In genomic region chr1:86498611-86499010, GRCm38 (mm10) we compare ENCODE assay signal across 10 mouse cellular contexts. TPM values are rescaled to one million over a fixed set of nuclear protein-coding genes. Genes with fewer than 3 reads are reported as not detected.
DNase-seq lines count a peak whose midpoint lies in the region; ATAC-seq and TF ChIP-seq lines count a peak whose summit lies in the region.
"Had no signal": no experiment of that assay in that cellular context is flagged by ENCODE, and none has a peak within 500 bp of the region (broad histone marks: within the 10 kb centered on the region; RNA-seq: fewer than 3 reads in every experiment).

No protein-coding gene starts in this region.

- peaks cover 45% of the 10 kb centered on the region for H3K4me1 ChIP-seq in forebrain, embryonic 12.5 days
- H3K4me1 ChIP-seq in forebrain, embryonic 15.5 days, result peaks cover 31% of the 10 kb centered on the region
- H3K4me1 ChIP-seq in testis, adult 2 months (ENCODE audit: control insufficient read depth, insufficient read depth, low read length), result peaks cover 16% of the 10 kb centered on the region
- H3K4me1 ChIP-seq in limb, embryonic 13.5 days, result peaks cover 53% of the 10 kb centered on the region
- H3K4me1 ChIP-seq in thymus, adult 2 months (replicated peaks; ENCODE audit: control insufficient read depth, insufficient read depth, low read length), result peaks cover 27% of the 10 kb centered on the region

- 40% methylated on average over 1 of the region's 1 CpGs for WGBS in forebrain, embryonic 12.5 days
- 39% methylated on average over 1 of the region's 1 CpGs for WGBS in forebrain, embryonic 15.5 days
- WGBS in limb, embryonic 13.5 days, result 43% methylated on average over 1 of the region's 1 CpGs
- WGBS in thymus, adult 2 months, result 91% methylated on average over 1 of the region's 1 CpGs

- no peaks in the 10 kb centered on the region for H3K36me3 ChIP-seq in forebrain, embryonic 12.5 days (replicated peaks)
- no peaks in the 10 kb centered on the region for H3K36me3 ChIP-seq in forebrain, embryonic 15.5 days
- no peaks in the 10 kb centered on the region for H3K36me3 ChIP-seq in testis, adult 2 months (ENCODE audit: control insufficient read depth, insufficient read depth, low read length)
- no peaks in the 10 kb centered on the region for H3K36me3 ChIP-seq in limb, embryonic 13.5 days
- no peaks in the 10 kb centered on the region for H3K36me3 ChIP-seq in thymus, adult 2 months (ENCODE audit: control insufficient read depth, insufficient read depth, low read length)

- H3K27ac ChIP-seq in forebrain, embryonic 12.5 days, result peak overlapping the region; percentile 56
- H3K27ac ChIP-seq in forebrain, embryonic 15.5 days (replicated peaks), result no peak overlapping the region
- peak overlapping the region; percentile 62; the same call in 1 of the 2 replicates for H3K27ac ChIP-seq in testis, adult 2 months (ENCODE audit: control insufficient read depth, insufficient read depth, low read depth, low read length)
- no peak overlapping the region; the same call in 1 of the 2 replicates for H3K27ac ChIP-seq in limb, embryonic 13.5 days
- no peak overlapping the region for H3K27ac ChIP-seq in thymus, adult 2 months (ENCODE audit: control insufficient read depth, insufficient read depth, low read length)

- H3K27me3 ChIP-seq in forebrain, embryonic 12.5 days, result peaks cover 3% of the 10 kb centered on the region; the same call in 1 of the 2 replicates
- H3K27me3 ChIP-seq in forebrain, embryonic 15.5 days, result no peaks in the 10 kb centered on the region
- no peaks in the 10 kb centered on the region for H3K27me3 ChIP-seq in testis, adult 2 months (ENCODE audit: control insufficient read depth, insufficient read depth, low read length)
- H3K27me3 ChIP-seq in limb, embryonic 13.5 days, result no peaks in the 10 kb centered on the region
- no peaks in the 10 kb centered on the region for H3K27me3 ChIP-seq in thymus, adult 2 months (ENCODE audit: control insufficient read depth, insufficient read depth, low read length)

- no peaks in the 10 kb centered on the region for H3K9me3 ChIP-seq in forebrain, embryonic 12.5 days
- H3K9me3 ChIP-seq in forebrain, embryonic 15.5 days, result no peaks in the 10 kb centered on the region
- H3K9me3 ChIP-seq in limb, embryonic 13.5 days, result no peaks in the 10 kb centered on the region

- no peak overlapping the region for H3K4me2 ChIP-seq in forebrain, embryonic 12.5 days
- H3K4me2 ChIP-seq in forebrain, embryonic 15.5 days (replicated peaks), result no peak overlapping the region
- H3K4me2 ChIP-seq in limb, embryonic 13.5 days (replicated peaks), result no peak overlapping the region

- no peak for TF ChIP-seq POLR2A in testis, adult 2 months (IDR thresholded peaks at IDR 0.05; ENCODE audit: control insufficient read depth, low read depth, low read length)
- no peak for TF ChIP-seq POLR2A in thymus, adult 2 months (IDR thresholded peaks at IDR 0.05; ENCODE audit: control insufficient read depth, extremely low read depth, insufficient read depth, low read length, poor library complexity)

- no peak for ATAC-seq in forebrain, embryonic 12.5 days (ENCODE audit: low FRiP score)
- ATAC-seq in forebrain, embryonic 15.5 days (replicated peaks), result no peak
- ATAC-seq in limb, embryonic 13.5 days (ENCODE audit: low FRiP score, low read depth), result no peak
- no peak for ATAC-seq in activated CD4-positive, CD25-positive, alpha-beta regulatory T cell, adult 4 months

- no peak for DNase-seq in testis, postnatal 10 days (ENCODE audit: low spot score)
- DNase-seq in thymus, adult 2 months, result no peak
- no peak for DNase-seq in left cerebral cortex, adult 8-10 months (ENCODE audit: low spot score in 2 of 2)
- DNase-seq: cerebellum, adult 11-12 months; right cerebral cortex, adult 18-20 months had no signal

- no peak overlapping the region for H3K9ac ChIP-seq in forebrain, embryonic 12.5 days
- no peak overlapping the region for H3K9ac ChIP-seq in forebrain, embryonic 15.5 days (replicated peaks)
- H3K9ac ChIP-seq in limb, embryonic 13.5 days, result peak overlapping the region; percentile 39; the same call in 1 of the 2 replicates

- no peak for TF ChIP-seq CTCF in testis, adult 2 months (IDR thresholded peaks at IDR 0.05; ENCODE audit: control insufficient read depth, insufficient read depth, insufficient replicate concordance, low read depth, low read length)
- TF ChIP-seq CTCF in thymus, adult 2 months (IDR thresholded peaks at IDR 0.05; ENCODE audit: borderline replicate concordance, control insufficient read depth, extremely low read depth, insufficient read depth, low read length, poor library complexity), result no peak

- no peak overlapping the region for H3K4me3 ChIP-seq in forebrain, embryonic 12.5 days (replicated peaks)
- H3K4me3 ChIP-seq in forebrain, embryonic 15.5 days, result no peak overlapping the region
- H3K4me3 ChIP-seq in testis, adult 2 months (ENCODE audit: control insufficient read depth, low read depth, low read length), result no peak overlapping the region
- no peak overlapping the region for H3K4me3 ChIP-seq in limb, embryonic 13.5 days
- no peak overlapping the region for H3K4me3 ChIP-seq in thymus, adult 2 months (ENCODE audit: control insufficient read depth, insufficient read depth, low read length)

RNA-seq across cellular contexts. Expression of gene Ptma, which starts 27.9 kb away (rescaled TPM):
- polyA plus RNA-seq in forebrain, embryonic 12.5 days (2016; fragmentation: Nextera tagmentation; extraction: Ambion mirVana), result 3,257 and 3,328 TPM in 2 replicates
- polyA plus RNA-seq in forebrain, embryonic 15.5 days (2015; fragmentation: Nextera tagmentation; extraction: Ambion mirVana), result 2,368 and 2,448 TPM in 2 replicates
- polyA plus RNA-seq in testis, adult 2 months (2012; rRNA removed), result 126 and 135 TPM in 2 replicates
- 2,828 and 3,051 TPM in 2 replicates for polyA plus RNA-seq in limb, embryonic 13.5 days (2015; fragmentation: Nextera tagmentation; extraction: Ambion mirVana)
- 1,000 to 10,000 TPM; 2,967 to 3,416 TPM for polyA plus RNA-seq in activated CD4-positive, CD25-positive, alpha-beta regulatory T cell, adult 4 months (2017; shearing (Covaris generic))
- polyA plus RNA-seq in thymus, adult 2 months (2012; rRNA removed), result 2,341 and 3,054 TPM in 2 replicates
- 100 to 1,000 TPM; 407 to 432 (median 416) TPM for total RNA-seq in left cerebral cortex, adult 8-10 months (2022)

Comparison
In these comparisons a context has a peak if more than half of its experiments do, and no peak if none do; other contexts are left out.
1. H3K27ac ChIP-seq: peak in forebrain, embryonic 12.5 days (single experiment) and testis, adult 2 months (single experiment); none in forebrain, embryonic 15.5 days (single experiment), limb, embryonic 13.5 days (single experiment) and thymus, adult 2 months (single experiment).
2. RNA of gene Ptma, which starts 27.9 kb away (polyA plus RNA-seq): 2,967 to 3,416 TPM in activated CD4-positive, CD25-positive, alpha-beta regulatory T cell, adult 4 months, 3,257 to 3,328 TPM in forebrain, embryonic 12.5 days, 2,828 to 3,051 TPM in limb, embryonic 13.5 days, 2,368 to 2,448 TPM in forebrain, embryonic 15.5 days and 2,341 to 3,054 TPM in thymus, adult 2 months; 126 to 135 TPM in testis, adult 2 months; every median in the first group is over 10 times any median in the second.